Mouse (Mus musculus): ENCODE results near the gene Tmem30a. TPM values are rescaled to one million over a fixed set of nuclear protein-coding genes. Genes with fewer than 3 reads are reported as not detected.

Gene Tmem30a
- polyA plus RNA-seq, 1 experiment from 2014 or later = 61.2 TPM

DNA sequence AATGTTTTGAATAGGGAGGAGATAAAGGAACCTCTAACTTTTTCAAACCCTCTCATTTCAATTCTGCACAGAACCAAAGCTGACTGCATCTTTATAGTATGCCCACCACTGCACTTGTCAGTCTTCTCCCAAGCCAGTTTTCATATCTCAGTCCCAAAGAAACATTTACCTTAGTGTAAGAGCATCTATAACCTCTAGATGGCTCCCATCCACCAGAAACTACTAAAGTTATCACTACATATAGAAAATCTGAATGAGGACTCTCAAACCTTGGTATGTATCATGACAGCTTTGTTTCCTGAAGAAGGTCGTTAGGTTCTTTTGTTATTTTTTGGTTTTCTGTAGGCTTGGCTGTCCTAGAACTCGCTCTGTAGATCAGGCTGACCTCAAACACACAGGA is 14.0 kb downstream of the Tmem30a start:
- H3K4me1 ChIP-seq (replicated peaks) = 0 out of 2 replicates have a peak, but pooled peaks cover 1% of the 10 kb centered on the region
- H3K27ac ChIP-seq = no peak overlapping the region
- 75% methylated on average over 2 of the region's 2 CpGs for WGBS
- H3K27me3 ChIP-seq (ENCODE audit: insufficient read depth, poor library complexity, severe bottlenecking) = no peaks in the 10 kb centered on the region
- H3K4me3 ChIP-seq = no peak overlapping the region
- peaks cover 19% of the 10 kb centered on the region; the same call in 1 of the 2 replicates for H3K36me3 ChIP-seq
- no peak for DNase-seq (ENCODE audit: low spot score)
- H3K9me3 ChIP-seq = no peaks in the 10 kb centered on the region

DNA sequence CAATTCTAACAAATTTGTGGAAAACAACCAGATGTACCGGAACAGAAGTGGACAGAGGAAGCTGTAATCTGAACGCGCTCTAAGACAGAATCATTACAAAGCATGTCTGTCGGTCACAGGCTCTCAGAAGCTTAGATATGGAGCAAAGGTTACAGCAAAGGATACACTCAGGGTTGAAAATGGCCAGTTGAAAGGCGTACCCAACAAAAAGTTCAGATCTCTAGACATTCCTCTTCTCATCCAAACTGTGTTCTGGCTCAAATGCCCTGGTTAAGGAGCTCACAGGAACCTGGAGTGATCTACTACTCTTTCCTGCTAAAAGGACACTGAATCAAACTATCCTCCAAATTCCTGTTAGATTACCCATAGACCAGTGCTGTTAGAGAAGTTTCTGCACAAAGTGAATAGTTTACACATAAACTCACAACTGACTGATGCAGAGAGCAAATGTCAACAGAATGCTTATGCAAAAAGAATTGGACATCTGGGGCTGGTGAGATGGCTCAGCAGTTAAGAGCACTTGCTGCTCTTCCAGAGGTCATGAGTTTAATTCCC is 26.2 kb downstream of the Tmem30a start:
- 93% methylated on average over 5 of the region's 5 CpGs for WGBS
- DNase-seq (ENCODE audit: low spot score) = no peak
- no peak overlapping the region for H3K27ac ChIP-seq

DNA sequence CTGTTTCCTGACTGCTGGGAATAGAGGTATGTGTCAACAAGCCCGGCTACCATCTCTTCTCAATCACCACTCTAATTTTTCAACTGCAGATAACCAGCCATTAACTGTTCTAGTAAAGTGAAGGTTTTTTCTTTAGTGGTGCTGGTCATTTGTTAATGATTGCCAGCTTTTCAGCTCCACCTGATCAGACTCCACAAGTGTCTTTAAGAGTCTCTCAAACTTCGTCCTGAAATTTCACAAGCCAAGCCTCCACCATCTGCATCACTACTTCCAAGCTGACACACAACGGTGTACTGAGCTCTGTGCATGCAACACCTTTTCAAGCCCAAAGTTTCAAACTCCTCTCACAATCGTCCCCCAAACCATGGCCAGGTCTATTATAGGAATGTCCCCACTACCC is 28.0 kb downstream of the Tmem30a start:
- Histone ChIP-seq H3K4me3 (no peak overlapping the region), H3K27ac (no peak overlapping the region), H3K27me3 (ENCODE audit: insufficient read depth, poor library complexity, severe bottlenecking) (no peaks in the 10 kb centered on the region), H3K36me3 (peaks cover 2% of the 10 kb centered on the region; the same call in 1 of the 2 replicates), H3K4me1 (replicated peaks) (peaks cover 1% of the 10 kb centered on the region; the same call in 1 of the 2 replicates), H3K9me3 (no peaks in the 10 kb centered on the region)
- DNase-seq (ENCODE audit: low spot score) = no peak
- 84% methylated on average over 4 of the region's 4 CpGs for WGBS

More for the DNA sequence above, 26.2 kb downstream of the Tmem30a start:
- Histone ChIP-seq H3K4me3 (no peak overlapping the region), H3K27me3 (ENCODE audit: insufficient read depth, poor library complexity, severe bottlenecking) (no peaks in the 10 kb centered on the region), H3K9me3 (no peaks in the 10 kb centered on the region), H3K4me1 (replicated peaks) (no peaks in the 10 kb centered on the region), H3K36me3 (peaks cover 19% of the 10 kb centered on the region; the same call in 1 of the 2 replicates)

DNA sequence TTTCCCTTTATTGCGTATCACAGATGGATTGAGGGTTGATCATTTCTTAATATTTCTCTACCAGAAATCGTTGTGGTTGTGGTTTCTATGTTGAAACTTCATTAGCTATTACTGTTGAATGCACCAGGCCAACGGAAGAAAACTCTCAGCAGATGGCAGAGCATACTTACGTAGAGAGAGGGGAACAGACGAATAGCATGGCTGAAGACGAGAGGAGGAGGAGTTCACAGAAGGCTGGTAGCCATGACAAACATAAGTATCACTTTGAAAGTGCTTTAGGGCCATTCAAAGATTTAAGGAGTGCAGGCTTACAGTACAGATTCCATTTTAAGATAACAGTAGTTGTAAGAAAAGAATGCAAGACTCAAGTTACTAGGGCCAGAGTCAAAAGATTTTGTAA is 30.8 kb downstream of the Tmem30a start:
- 83% methylated on average over 6 of the region's 6 CpGs for WGBS
- Histone ChIP-seq H3K4me3 (no peak overlapping the region), H3K4me1 (replicated peaks) (peaks cover 12% of the 10 kb centered on the region), H3K9me3 (no peaks in the 10 kb centered on the region), H3K27me3 (ENCODE audit: insufficient read depth, poor library complexity, severe bottlenecking) (no peaks in the 10 kb centered on the region), H3K36me3 (peaks cover 5% of the 10 kb centered on the region), H3K27ac (no peak overlapping the region)
- DNase-seq (ENCODE audit: low spot score) = no peak

DNA sequence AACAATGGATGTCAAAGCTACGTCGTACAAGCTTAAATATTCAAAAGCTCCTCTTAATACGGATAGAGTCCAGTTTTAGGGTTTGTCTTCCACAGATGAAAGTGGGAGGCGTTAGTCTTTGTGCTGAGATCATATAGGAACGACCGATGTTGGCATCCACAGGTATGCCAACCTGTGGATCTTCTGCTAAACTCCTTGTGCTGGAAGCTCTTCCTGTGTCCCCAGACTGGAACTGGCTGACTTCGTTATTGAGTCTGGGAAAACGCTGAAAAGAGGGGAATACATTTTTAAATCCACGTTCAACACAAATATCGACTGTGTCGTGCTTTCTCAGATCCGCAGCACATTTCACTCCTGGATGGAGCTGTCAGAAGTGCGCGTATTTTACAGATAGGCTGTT is 33.2 kb downstream of the Tmem30a start:
- H3K9me3 ChIP-seq = no peaks in the 10 kb centered on the region
- H3K4me3 ChIP-seq = peak overlapping the region; percentile 65
- DNase-seq (ENCODE audit: low spot score) = no peak
- H3K36me3 ChIP-seq = peaks cover 29% of the 10 kb centered on the region
- H3K27me3 ChIP-seq (ENCODE audit: insufficient read depth, poor library complexity, severe bottlenecking) = no peaks in the 10 kb centered on the region
- H3K4me1 ChIP-seq (replicated peaks) = peaks cover 12% of the 10 kb centered on the region
- H3K27ac ChIP-seq = peak overlapping the region; percentile 95
- 10% methylated on average over 14 of the region's 14 CpGs for WGBS

DNA sequence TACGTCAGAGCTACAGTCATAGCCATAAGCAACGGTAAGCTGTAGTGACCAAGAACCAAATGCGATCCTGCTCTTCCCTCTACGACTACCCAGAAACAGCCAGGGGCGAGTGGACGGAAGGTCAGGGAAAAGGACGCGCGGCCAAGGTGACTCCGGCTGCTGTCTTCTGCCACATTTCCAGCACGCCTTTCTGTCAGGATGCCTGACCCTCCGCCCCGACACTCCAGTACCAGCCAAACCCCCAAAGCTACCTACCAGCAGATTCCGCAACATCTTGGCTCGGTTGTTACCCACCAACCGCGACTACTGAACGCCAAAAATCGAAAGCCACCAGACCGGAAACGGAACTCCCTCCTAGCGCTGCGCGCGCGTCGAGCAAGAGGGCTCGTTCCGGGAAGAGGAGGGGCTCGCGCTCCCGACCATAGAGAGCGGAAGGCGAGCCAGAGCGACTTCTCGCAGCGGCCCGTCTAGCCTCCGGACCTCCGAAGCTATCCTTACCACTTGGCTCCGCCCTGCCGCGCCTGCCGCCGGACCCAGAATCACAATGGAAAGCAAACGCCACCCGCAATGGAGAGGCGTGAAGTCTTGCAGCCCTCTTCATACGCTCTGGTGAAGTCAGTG is 33.8 kb downstream of the Tmem30a start, which contains the start of gene Cox7a2:
Gene Cox7a2 (minus strand): TSS at position 494 of the 621 bp plus-strand sequence.
- Histone ChIP-seq H3K9me3 (no peaks in the 10 kb centered on the region), H3K27ac (peak within 1 kb of the TSS; percentile 95), H3K27me3 (ENCODE audit: insufficient read depth, poor library complexity, severe bottlenecking) (no peaks in the 10 kb centered on the region), H3K4me3 (peak within 1 kb of the TSS; percentile 65), H3K4me1 (replicated peaks) (peaks cover 12% of the 10 kb centered on the region), H3K36me3 (peaks cover 34% of the 10 kb centered on the region)
- DNase-seq (ENCODE audit: low spot score) = peak; percentile 95
- WGBS = under 1% methylated on average over 49 of the region's 49 CpGs

DNA sequence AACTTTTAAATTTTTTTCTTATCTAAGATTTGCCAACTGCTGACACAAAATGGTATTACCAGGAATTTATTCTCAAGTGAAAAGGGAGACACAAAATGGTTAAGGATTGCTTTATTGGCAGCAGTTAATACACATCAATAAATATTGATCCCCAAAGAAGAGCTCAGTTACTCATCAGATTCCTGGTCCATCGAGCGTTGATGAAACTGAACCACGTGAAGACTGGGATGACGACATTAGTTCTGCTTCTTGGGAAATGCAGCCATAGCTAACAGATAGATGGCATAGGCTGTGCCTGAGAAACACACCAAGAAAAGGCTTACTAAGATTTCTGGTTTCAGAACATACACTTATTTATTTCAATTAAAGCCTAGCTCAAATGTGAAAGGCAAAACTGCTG is 38.0 kb downstream of the Tmem30a start:
- WGBS = 92% methylated on average over 4 of the region's 4 CpGs
- Histone ChIP-seq H3K36me3 (peaks cover 64% of the 10 kb centered on the region), H3K27me3 (ENCODE audit: insufficient read depth, poor library complexity, severe bottlenecking) (no peaks in the 10 kb centered on the region), H3K9me3 (no peaks in the 10 kb centered on the region), H3K4me3 (no peak overlapping the region), H3K4me1 (replicated peaks) (peaks cover 10% of the 10 kb centered on the region), H3K27ac (no peak overlapping the region)
- DNase-seq (ENCODE audit: low spot score) = no peak

DNA sequence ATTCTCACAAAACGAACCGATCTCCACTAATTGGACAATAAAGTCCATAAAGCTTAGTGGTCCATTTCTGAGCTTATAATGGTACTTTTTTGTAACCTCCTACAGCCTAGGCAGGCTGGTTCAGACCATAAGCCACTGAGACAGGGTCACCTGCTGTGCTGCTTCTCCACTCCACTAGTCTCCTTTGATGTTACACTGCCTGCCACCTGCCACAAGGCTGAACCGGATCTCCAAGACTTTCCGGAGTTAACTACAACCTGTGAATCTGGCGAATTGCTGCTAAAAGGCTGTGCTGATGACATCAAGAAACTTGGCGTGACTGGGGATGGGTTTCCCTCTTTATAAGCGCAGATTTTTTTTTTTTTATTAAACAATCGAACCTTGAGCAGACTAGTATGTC is 41.5 kb downstream of the Tmem30a start:
- H3K4me3 ChIP-seq = no peak overlapping the region
- peaks cover 59% of the 10 kb centered on the region for H3K36me3 ChIP-seq
- H3K27ac ChIP-seq = no peak overlapping the region
- no peak for DNase-seq (ENCODE audit: low spot score)
- H3K4me1 ChIP-seq (replicated peaks) = no peaks in the 10 kb centered on the region
- H3K9me3 ChIP-seq = no peaks in the 10 kb centered on the region
- H3K27me3 ChIP-seq (ENCODE audit: insufficient read depth, poor library complexity, severe bottlenecking) = no peaks in the 10 kb centered on the region
- 84% methylated on average over 8 of the region's 8 CpGs for WGBS

DNA sequence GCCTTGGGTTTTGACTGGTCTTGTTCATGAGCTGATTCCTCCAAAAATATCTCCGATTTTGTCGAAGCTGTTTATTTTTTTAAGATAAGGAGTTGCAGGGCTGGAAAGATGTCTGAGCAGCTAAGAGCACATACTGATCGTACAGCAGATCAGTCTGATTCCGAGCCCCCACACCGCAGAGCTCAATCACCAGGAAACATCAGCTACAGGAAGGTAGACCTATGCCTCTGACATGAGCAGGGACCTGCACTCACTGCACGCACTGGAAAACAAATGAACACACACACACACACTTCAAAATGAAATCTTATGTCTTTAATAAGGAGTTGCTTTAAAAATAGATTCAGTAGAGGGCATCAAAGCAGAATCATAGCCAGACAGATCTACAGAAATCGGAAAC is 42.6 kb downstream of the Tmem30a start:
- Histone ChIP-seq H3K27ac (no peak overlapping the region), H3K4me3 (no peak overlapping the region), H3K4me1 (replicated peaks) (no peaks in the 10 kb centered on the region), H3K36me3 (peaks cover 49% of the 10 kb centered on the region), H3K9me3 (no peaks in the 10 kb centered on the region), H3K27me3 (ENCODE audit: insufficient read depth, poor library complexity, severe bottlenecking) (no peaks in the 10 kb centered on the region)
- DNase-seq (ENCODE audit: low spot score) = no peak
- WGBS = 87% methylated on average over 7 of the region's 7 CpGs

DNA sequence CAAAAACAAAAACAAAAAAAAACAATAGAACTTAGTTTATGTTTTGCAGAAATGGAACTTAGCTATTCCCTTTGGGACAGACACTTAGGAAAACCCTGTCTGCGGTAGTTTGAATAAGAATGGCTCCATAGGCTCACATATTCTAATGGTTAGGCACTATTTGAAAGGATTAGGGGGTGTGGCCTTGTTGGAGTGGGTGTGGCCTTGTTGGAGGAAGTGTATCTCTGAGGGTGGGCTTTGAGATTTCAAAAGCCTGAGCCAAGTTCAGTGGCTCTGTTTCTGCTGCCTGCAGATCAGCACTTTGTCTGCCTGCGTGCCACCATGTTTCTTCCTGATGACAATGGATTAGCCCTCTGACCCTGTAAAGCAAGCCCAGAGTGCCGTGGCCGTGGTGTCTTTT is 48.3 kb downstream of the Tmem30a start:
- WGBS = 50% methylated on average over 4 of the region's 4 CpGs
- peaks cover 2% of the 10 kb centered on the region; the same call in 1 of the 2 replicates for H3K4me1 ChIP-seq (replicated peaks)
- H3K36me3 ChIP-seq = peaks cover 7% of the 10 kb centered on the region; the same call in 1 of the 2 replicates
- H3K27ac ChIP-seq = no peak overlapping the region
- H3K27me3 ChIP-seq (ENCODE audit: insufficient read depth, poor library complexity, severe bottlenecking) = no peaks in the 10 kb centered on the region
- no peak for DNase-seq (ENCODE audit: low spot score)
- no peak overlapping the region for H3K4me3 ChIP-seq
- no peaks in the 10 kb centered on the region for H3K9me3 ChIP-seq

DNA sequence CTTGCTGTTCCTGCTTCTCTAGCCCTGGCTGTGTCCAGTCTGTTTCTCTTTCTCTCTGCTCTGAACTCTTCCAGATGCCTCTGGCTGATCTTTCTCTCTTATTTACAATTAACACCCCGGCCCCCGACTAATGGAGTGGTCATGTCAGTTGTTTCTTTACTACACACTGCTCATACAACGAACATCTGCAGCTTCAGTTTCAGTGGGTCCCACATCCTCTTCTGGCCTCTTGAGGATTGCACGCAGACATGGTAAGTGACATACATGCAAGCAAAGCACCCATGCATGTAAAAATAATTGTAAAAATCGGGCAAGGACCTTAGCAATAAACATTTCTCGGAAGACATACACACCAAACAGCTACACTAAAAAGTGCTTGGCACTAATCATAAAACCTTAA is 57.7 kb downstream of the Tmem30a start:
- Histone ChIP-seq H3K36me3 (no peaks in the 10 kb centered on the region), H3K9me3 (no peaks in the 10 kb centered on the region), H3K27me3 (ENCODE audit: insufficient read depth, poor library complexity, severe bottlenecking) (no peaks in the 10 kb centered on the region), H3K4me3 (no peak overlapping the region), H3K27ac (no peak overlapping the region), H3K4me1 (replicated peaks) (no peaks in the 10 kb centered on the region)
- DNase-seq (ENCODE audit: low spot score) = no peak
- 90% methylated on average over 6 of the region's 6 CpGs for WGBS

DNA sequence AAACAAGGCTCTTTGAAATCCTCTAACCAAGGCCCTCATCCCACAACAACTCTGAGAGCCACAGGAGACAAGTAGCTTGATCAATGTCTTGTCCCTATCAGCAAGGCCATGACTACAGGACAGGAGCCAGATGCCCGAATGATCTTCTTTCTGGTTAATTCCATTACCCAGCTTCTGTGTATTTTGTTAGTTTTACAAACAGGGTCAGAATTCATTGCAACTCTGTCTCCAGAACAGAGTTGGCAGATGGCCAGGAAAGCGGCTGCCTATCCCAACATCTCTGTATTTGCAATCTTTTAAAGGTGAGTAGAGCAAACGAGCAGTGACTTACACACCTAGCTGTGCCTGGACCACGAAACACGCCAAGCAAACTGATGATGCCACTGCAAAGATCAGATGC is 63.0 kb downstream of the Tmem30a start:
- H3K36me3 ChIP-seq = no peaks in the 10 kb centered on the region
- no peak overlapping the region for H3K27ac ChIP-seq
- 89% methylated on average over 5 of the region's 5 CpGs for WGBS
- H3K27me3 ChIP-seq (ENCODE audit: insufficient read depth, poor library complexity, severe bottlenecking) = no peaks in the 10 kb centered on the region
- DNase-seq (ENCODE audit: low spot score) = no peak
- no peak overlapping the region for H3K4me3 ChIP-seq
- no peaks in the 10 kb centered on the region for H3K9me3 ChIP-seq
- no peaks in the 10 kb centered on the region for H3K4me1 ChIP-seq (replicated peaks)

DNA sequence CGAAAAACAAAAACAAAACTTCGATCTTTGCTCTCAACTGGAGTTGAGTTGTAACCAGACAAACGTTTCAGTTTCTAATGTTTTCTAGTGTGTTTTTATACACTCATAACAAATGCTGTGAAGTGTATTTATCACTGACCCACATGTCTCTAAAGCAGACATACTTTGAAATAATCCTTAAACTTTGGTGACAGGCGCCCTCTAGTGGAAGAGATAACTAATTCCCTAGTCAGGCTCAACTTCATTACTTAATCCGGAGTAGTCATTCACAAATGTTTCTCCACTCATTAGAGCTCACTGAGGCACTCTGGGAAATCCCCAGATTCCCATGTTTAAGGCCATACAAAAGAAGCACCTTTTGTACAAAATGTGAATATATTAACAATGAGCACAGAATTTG is 70.2 kb downstream of the Tmem30a start:
- DNase-seq (ENCODE audit: low spot score) = no peak
- H3K27me3 ChIP-seq (ENCODE audit: insufficient read depth, poor library complexity, severe bottlenecking) = peaks cover 42% of the 10 kb centered on the region
- 35% methylated on average over 5 of the region's 5 CpGs for WGBS
- peaks cover 26% of the 10 kb centered on the region for H3K4me1 ChIP-seq (replicated peaks)
- no peak overlapping the region for H3K27ac ChIP-seq
- peaks cover 4% of the 10 kb centered on the region; the same call in 1 of the 2 replicates for H3K9me3 ChIP-seq
- H3K4me3 ChIP-seq = no peak overlapping the region
- H3K36me3 ChIP-seq = no peaks in the 10 kb centered on the region

Measured in hindbrain, embryonic 10.5 days (tissue).